Mouse (Mus musculus): ENCODE results near the gene Gm11559.
"Not testable (repeated sequence)": the region's sequence is repeated elsewhere in the genome, so short reads cannot be mapped to it uniquely, and the experiment has no call there.

GRCm38 (mm10) chr11:99878887-99879286 is 14.6 kb downstream of the Gm11559 start, which contains the start of gene Gm11567:
- not testable (repeated sequence) for TF ChIP-seq CTCF (IDR thresholded peaks at IDR 0.05; ENCODE audit: control insufficient read depth, insufficient read depth, insufficient replicate concordance, low read depth, low read length); POLR2A (IDR thresholded peaks at IDR 0.05; ENCODE audit: control insufficient read depth, low read depth, low read length)
